Mouse (Mus musculus) left cerebral cortex, adult 8-10 months (tissue): ENCODE data around the gene Lim2. TPM values are rescaled to one million over a fixed set of nuclear protein-coding genes. Genes with fewer than 3 reads are reported as not detected.
A peak's percentile ranks its signal among the peaks of the same experiment; 100 is the strongest.
"Not testable (repeated sequence)": the region's sequence is repeated elsewhere in the genome, so short reads cannot be mapped to it uniquely, and the experiment has no call there.

ENCODE experiments used
- DNase-seq, 2 experiments: peaks; one replicate each; pipeline ENCODE4 v3.0.0; 2022; ENCODE audit warnings: low spot score in 2 of 2
- total RNA-seq, 4 experiments: library from RNA; stranded (reverse); gene quantifications; 2 replicates each; pipeline ENCODE4 v1.2.4; 2022

The Lim2 gene
- not detected for total RNA-seq

- no peak for DNase-seq
These were observed at the start of gene Lim2 for GRCm38 (mm10) chr7:43427406-43427805. Lim2 (plus strand) TSS chr7:43427670.

GRCm38 (mm10) chr7:43378226-43378625 is 49.2 kb upstream of the Lim2 start:
- no peak for DNase-seq

GRCm38 (mm10) chr7:43392349-43393121 is 34.9 kb upstream of the Lim2 start:
- DNase-seq, result no peak

- DNase-seq, result no peak
These were observed 28.0 kb upstream of the Lim2 start for GRCm38 (mm10) chr7:43399501-43399900.

GRCm38 (mm10) chr7:43402718-43403117 is 24.8 kb upstream of the Lim2 start:
- no peak for DNase-seq

- no peak for DNase-seq
These were observed 19.9 kb upstream of the Lim2 start for GRCm38 (mm10) chr7:43407573-43407972.

- DNase-seq, result no peak
These were observed 19.3 kb upstream of the Lim2 start, which contains the start of gene Siglecg for GRCm38 (mm10) chr7:43408131-43408553. Siglecg (plus strand) TSS chr7:43408204.

GRCm38 (mm10) chr7:43409084-43409483 is 18.4 kb upstream of the Lim2 start:
- no peak for DNase-seq

GRCm38 (mm10) chr7:43411724-43412123 is 15.7 kb upstream of the Lim2 start:
- DNase-seq, result not testable (repeated sequence)

- no peak for DNase-seq
These were observed 10.2 kb upstream of the Lim2 start for GRCm38 (mm10) chr7:43417298-43417697.

- peak; percentile 46 to 87 for DNase-seq
These were observed 4.4 kb upstream of the Lim2 start for GRCm38 (mm10) chr7:43422995-43423617.

- no peak for DNase-seq
These were observed 3.4 kb upstream of the Lim2 start for GRCm38 (mm10) chr7:43423991-43424625.

GRCm38 (mm10) chr7:43429500-43429899 is 2.0 kb downstream of the Lim2 start:
- DNase-seq, result no peak

GRCm38 (mm10) chr7:43432891-43433290 is 5.4 kb downstream of the Lim2 start:
- DNase-seq, result no peak

- no peak for DNase-seq
These were observed 7.2 kb downstream of the Lim2 start for GRCm38 (mm10) chr7:43434676-43435075.

- no peak for DNase-seq
These were observed 9.1 kb downstream of the Lim2 start, which contains the start of gene Nkg7 for GRCm38 (mm10) chr7:43436341-43437255. Nkg7 (plus strand) TSS chr7:43437073.

GRCm38 (mm10) chr7:43438611-43439010 is 11.1 kb downstream of the Lim2 start:
- no peak for DNase-seq

- no peak for DNase-seq
These were observed 13.0 kb downstream of the Lim2 start, which contains the start of gene Cldnd2 for GRCm38 (mm10) chr7:43440482-43440881. Cldnd2 (plus strand) TSS chr7:43440782.

GRCm38 (mm10) chr7:43441071-43441470 is 13.6 kb downstream of the Lim2 start:
- DNase-seq, result no peak

- DNase-seq, result no peak
These were observed 15.2 kb downstream of the Lim2 start for GRCm38 (mm10) chr7:43442684-43443083.
